Mouse (Mus musculus) splenic B cell, adult 2 months (primary cell): ENCODE results near the gene Rab26.

Experiments used
- DNase-seq: peaks from one replicate; pipeline ENCODE4 v3.0.0-alpha.2; 2011; ENCODE audit warnings: low read depth, low spot score
- H3K27me3 ChIP-seq: 2 replicates; pipeline ENCODE4 v1.6.1; 2012; ENCODE audit warnings: mild to moderate bottlenecking, low read length, moderate library complexity, mixed read lengths; ENCODE audit not compliant: control insufficient read depth, poor library complexity, insufficient read depth, severe bottlenecking
- H3K36me3 ChIP-seq: 2 replicates; pipeline ENCODE4 v1.6.1; 2012; ENCODE audit warnings: mild to moderate bottlenecking, low read length, moderate library complexity, mixed read lengths; ENCODE audit not compliant: control insufficient read depth, poor library complexity, insufficient read depth, severe bottlenecking

The Rab26 gene

DNA sequence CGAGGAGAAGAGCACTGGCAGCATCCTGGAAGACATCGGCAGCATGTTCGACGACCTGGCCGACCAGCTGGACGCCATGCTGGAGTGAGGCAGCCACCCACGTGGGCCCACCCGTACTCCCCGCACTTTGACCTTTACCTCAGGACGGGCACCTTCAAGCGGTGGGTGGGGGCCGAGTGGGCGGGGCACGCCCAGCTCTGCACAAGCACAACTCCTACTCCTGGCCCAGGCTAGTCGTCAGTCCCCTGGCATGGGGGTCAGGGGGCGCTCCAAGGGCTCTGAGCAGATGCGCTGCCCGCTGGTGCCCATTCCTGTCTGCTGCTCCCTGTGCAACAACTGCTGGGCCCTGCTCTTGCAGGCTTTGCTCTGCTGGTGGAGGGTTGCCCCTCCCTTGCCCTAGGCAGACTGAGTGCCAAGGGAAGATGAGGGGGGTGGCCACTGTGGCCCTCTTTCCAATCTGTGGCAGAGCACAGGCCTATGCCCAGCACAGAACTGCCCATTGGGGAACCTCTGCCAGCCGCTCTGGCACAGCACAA is 26.8 kb downstream of the Rab26 start:
- Histone ChIP-seq H3K27me3 (no peaks in the 10 kb centered on the region), H3K36me3 (peaks cover 4% of the 10 kb centered on the region; the same call in 1 of the 2 replicates)
- DNase-seq: no peak

GRCm38 (mm10) chr17:24506332-24507070 is 27.5 kb downstream of the Rab26 start:
- no peak for DNase-seq
- H3K36me3 ChIP-seq: peaks cover 4% of the 10 kb centered on the region; the same call in 1 of the 2 replicates
- no peaks in the 10 kb centered on the region for H3K27me3 ChIP-seq

DNA sequence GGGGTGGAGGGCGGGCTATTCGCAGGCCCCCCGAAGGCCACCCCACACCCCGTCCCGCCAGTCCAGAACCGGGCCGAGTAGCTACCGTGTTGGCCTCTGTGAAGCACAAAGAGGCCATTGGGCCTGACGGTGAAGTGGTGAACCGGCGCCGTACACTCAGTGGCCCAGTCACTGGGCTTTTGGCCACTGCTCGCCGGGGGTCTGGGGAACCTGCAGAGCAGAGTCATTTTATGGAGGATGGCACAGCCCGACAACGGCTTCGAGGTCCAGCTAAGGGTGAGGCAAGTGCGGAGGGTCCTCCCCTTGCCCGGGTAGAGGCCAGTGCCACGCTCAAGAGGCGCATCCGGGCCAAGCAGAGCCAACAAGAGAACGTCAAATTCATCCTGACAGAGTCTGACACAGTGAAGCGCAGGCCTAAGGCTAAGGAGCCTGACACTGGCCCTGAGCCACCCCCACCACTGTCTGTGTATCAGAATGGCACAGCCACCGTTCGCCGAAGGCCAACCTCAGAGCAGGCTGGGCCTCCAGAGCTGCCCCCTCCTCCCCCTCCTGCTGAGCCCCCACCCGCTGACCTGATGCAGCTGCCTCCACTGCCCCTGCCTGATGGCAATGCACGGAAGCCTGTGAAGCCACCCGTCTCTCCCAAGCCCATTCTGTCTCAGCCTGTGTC is 28.6 kb downstream of the Rab26 start:
- Histone ChIP-seq H3K27me3 (no peaks in the 10 kb centered on the region), H3K36me3 (peaks cover 4% of the 10 kb centered on the region; the same call in 1 of the 2 replicates)
- DNase-seq: no peak

DNA sequence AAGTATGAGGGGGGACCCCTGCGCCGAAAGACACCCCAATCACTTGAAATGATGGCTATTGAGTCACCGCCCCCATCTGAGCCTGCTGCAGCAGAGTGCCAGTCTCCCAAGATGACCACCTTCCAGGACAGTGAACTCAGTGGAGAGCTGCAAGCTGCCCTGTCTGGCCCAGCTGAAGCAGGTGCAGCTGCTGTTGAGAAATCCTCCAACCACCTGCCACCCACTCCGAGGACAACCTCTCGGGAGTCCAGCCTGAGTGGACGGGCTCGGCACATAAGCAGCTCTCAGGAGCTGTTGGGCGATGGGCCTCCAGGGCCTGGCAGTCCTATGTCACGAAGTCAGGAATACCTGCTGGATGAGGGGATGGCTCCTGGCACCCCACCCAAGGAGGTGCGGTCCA is 29.9 kb downstream of the Rab26 start:
- no peak for DNase-seq
- no peaks in the 10 kb centered on the region for H3K36me3 ChIP-seq
- no peaks in the 10 kb centered on the region for H3K27me3 ChIP-seq

DNA sequence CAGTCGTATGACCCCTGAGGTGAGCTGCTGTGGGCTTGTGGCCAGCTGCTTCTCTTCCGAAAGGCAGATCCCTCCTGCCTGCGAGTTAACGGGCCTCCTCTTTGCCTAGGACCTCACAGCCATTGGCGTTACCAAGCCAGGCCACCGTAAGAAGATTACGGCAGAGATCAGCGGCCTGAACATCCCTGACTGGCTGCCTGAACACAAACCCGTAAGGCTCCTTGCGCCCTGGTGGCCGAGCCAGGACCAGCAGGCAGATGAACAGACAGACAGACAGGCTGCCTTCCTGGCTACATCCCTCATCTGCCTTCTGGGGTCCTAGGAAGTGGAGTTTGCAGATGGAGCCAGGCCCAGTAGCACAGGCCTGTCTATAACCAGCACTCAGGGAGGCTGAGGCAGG is 31.8 kb downstream of the Rab26 start:
- Histone ChIP-seq H3K36me3 (no peaks in the 10 kb centered on the region), H3K27me3 (no peaks in the 10 kb centered on the region)
- DNase-seq: no peak

GRCm38 (mm10) chr17:24496026-24496425 is 38.0 kb downstream of the Rab26 start:
- Histone ChIP-seq H3K36me3 (no peaks in the 10 kb centered on the region), H3K27me3 (no peaks in the 10 kb centered on the region)
- DNase-seq: no peak

DNA sequence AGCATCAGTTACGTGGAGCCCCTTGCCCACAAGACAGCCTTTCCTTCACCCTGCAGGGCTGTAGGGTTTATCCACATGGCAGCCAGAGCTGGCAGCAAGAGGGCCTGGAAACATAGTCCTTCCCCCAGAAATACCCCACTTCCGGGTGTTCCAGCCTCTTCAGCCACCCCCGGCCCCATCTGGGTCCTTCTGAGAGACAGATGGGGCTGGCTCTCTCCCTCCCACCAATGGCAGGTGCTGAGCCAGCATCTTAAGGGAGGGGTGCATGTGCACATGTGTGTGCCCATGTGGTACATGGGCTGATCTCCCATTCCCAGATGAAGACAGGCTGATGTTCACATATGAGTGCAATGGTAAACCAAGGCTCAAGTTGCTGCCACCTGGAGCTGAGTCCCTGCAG is 38.6 kb downstream of the Rab26 start:
- no peaks in the 10 kb centered on the region for H3K36me3 ChIP-seq
- DNase-seq: no peak
- H3K27me3 ChIP-seq: no peaks in the 10 kb centered on the region

DNA sequence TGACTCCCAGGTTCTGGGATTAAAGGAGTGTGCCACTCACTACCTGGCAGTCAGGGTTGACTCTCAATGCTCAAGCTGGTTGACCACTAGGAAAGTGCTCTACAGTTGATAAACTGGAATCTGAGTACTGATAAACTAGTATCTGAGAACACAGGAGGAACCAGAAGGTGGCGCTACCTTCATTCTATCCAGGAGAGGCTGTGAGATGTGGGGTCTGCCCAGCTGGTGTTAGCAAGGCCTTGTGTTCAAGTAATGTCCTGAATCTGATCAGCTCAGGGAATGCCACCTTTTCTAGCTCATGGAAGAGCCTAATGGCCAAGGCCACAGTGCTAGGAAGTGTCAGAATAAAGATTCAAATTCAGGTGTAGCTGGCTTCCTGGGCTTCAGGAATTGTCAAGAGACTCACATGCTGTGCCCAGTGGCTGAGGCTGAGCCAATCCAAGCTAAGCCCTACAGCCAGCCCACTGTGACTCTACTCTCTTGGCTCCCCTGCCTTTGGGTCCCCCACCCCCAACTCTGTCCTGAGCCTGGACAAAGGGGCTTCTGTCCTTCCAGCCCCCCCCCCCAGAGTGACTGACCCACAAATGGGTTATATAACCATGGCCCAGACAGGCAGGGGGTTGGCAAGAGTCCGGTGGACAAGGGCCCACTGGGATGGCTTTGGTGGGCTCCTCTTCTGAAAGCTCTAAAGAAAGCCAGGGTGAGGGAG is 39.2 kb downstream of the Rab26 start:
- H3K27me3 ChIP-seq: no peaks in the 10 kb centered on the region
- peak; percentile 76 for DNase-seq
- H3K36me3 ChIP-seq: no peaks in the 10 kb centered on the region

DNA sequence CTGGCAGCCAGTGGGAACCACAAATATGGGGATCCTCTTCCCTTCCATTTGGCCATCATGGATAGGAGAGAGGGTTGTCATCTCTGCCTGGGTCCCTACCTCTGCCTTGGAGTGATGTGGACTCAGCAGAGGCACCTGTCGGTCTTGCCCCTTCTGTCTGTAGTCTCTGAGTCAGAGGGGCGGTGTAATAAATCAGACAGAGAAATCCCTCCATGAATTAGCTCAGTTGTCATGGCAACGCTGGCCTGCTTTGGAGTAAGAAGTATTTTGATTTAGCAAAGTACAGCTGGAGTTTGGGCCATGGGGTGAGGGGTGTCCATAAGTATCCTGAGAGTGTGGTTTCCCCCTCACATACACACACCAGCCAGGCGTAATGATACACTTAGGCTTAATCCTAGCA is 43.6 kb downstream of the Rab26 start:
- Histone ChIP-seq H3K27me3 (0 out of 2 replicates have a peak, but pooled peaks cover 2% of the 10 kb centered on the region), H3K36me3 (no peaks in the 10 kb centered on the region)
- no peak for DNase-seq

DNA sequence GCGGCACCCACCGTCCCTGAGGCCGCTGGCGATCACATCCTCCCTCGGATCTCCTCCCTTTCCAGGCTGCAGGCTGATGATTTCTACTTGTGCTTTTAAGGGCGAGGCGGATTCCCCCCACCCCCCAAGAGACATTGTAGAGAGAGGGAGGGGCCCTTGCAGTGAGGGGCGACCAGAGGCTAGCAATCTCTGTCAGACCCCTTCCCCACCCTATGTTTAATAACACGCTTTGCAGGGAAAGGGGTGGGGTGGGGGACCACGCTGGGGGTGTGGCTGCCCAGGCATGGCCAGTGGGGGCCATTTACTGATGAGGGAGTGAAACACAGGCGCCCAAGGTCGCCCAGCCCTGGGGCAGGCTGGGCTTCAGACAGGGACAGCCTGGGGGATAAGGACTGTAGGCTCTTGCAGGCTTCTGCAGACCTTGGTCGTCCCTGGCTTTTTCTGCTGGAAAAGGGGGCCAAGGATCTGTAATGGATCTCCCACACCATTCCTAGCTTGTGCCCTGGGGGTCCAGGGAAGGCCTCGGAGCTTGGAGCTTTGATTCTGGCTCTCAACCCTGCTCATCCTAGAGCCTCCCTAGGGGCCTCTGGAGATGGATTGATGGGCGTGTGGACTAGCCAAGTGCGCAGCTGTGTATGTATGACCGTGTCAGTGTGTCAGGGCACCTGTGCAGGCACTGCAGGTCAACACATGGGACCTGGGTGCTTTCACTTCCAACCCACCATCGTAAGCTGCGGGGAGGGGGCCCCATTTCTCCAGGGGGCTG is 44.6 kb downstream of the Rab26 start:
- H3K27me3 ChIP-seq: 0 out of 2 replicates have a peak, but pooled peaks cover 2% of the 10 kb centered on the region
- H3K36me3 ChIP-seq: no peaks in the 10 kb centered on the region
- DNase-seq: no peak

GRCm38 (mm10) chr17:24488662-24489264 is 45.2 kb downstream of the Rab26 start:
- DNase-seq: peak; percentile 35
- Histone ChIP-seq H3K36me3 (no peaks in the 10 kb centered on the region), H3K27me3 (0 out of 2 replicates have a peak, but pooled peaks cover 2% of the 10 kb centered on the region)

- Histone ChIP-seq H3K36me3 (no peaks in the 10 kb centered on the region), H3K27me3 (0 out of 2 replicates have a peak, but pooled peaks cover 2% of the 10 kb centered on the region)
- peak; percentile 23 for DNase-seq
Observed at GRCm38 (mm10) chr17:24488186-24488661, 45.8 kb downstream of the Rab26 start, which contains the start of gene Caskin1. Gene Caskin1 (plus strand): TSS chr17:24488601.

GRCm38 (mm10) chr17:24485090-24485860 is 48.7 kb downstream of the Rab26 start:
- H3K27me3 ChIP-seq: peaks cover 2% of the 10 kb centered on the region; the same call in 1 of the 2 replicates
- H3K36me3 ChIP-seq: no peaks in the 10 kb centered on the region
- no peak for DNase-seq
